Mouse (Mus musculus): ENCODE results near the gene Renbp. TPM values are rescaled to one million over a fixed set of nuclear protein-coding genes. Genes with fewer than 3 reads are reported as not detected.

Renbp gene
- 18.0 and 21.0 TPM in 2 replicates for polyA plus RNA-seq (2015; fragmentation: Nextera tagmentation; extraction: Ambion mirVana)

DNA sequence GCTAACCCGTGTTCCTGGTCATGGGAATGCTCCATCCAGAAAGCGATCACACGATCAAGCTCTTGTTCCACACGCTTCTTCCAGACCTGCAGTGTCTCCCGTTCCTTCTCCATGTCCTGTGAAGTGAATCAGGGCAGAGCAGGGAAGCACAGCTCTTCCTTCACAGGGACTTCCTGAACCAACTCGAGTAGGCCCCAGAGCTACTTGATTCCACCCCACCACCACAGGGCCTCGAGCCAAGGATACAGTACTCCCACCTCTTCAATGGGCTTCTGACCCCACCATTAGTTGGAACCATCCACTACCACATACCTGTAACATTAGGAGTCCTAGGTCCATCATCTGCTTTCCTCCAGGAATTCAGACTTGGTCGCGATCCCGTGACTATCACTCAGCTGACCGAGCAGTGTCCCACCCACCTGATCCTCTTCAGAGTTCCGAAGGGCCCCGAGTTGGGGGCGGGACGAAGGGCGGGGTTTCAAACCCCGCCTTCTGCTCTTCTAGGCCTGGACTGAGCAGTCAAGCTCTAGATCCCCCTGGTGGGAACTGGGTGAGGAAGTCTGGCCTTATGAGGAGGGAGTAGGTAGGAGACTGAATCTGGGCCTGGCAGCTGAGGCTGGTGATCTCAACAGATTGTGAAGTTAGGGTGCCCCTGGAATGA lies at the start of gene Renbp:
Gene Renbp, minus strand, starts transcription at position 449 of the 661 bp plus-strand sequence.

DNA sequence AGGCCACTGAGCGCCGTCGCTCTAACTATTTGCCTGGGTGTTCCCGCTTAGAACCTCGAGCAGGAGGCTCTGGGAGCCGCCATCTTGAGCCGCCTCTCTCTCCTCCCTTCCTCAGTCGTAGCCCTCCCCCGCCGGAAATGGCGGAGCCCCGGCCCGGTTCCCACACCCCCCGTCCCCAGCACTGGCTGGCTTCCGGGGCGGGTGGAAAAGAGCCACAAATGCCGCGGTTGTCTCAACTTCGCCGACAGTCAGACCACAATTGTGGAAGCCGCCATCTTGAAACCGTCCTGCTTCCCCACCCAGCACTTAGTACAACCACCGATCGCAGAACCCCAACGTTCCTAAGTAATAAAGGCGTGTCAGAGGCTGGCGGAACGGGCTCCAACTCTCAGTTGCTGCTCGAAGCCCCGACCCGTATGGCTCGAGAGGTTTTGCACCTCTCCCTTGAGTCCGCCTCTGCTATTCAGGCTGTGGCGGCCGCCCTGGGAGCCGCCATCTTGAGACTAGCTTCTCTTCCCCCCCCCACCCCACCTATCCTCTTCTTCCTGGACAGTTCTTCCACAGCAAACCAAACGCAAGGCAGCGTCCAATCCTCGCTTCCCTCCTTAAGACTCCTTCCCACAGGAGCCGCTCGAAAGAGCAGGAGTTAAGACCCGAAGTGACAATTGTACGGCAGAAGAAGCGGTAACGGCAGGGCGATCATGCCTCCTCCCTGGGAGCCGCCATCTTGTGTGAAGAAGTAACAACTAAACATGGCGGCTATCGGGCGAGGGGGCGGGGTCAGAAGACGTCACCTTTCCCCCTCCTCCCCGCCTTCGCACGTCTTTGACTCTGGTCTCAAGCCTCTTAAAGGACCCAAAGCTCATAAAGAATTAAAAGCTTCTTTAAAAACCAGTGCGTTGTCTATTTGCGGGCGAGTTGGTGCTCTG lies 35.9 kb upstream of the Renbp start, which contains the start of gene Hcfc1:
Gene Hcfc1, minus strand, starts transcription at position 110 of the 929 bp plus-strand sequence.

GRCm38 (mm10) chrX:73921823-73922549 lies 8.7 kb downstream of the Renbp start, which contains the start of the genes Arhgap4 and Naa10:
Gene Arhgap4 (minus strand): TSS chrX:73921870.
Gene Naa10 (minus strand): TSS chrX:73921944.

GRCm38 (mm10) chrX:73895719-73896118 lies 34.9 kb downstream of the Renbp start, which contains the start of gene L1cam:
Gene L1cam (minus strand): TSS chrX:73896105.

DNA sequence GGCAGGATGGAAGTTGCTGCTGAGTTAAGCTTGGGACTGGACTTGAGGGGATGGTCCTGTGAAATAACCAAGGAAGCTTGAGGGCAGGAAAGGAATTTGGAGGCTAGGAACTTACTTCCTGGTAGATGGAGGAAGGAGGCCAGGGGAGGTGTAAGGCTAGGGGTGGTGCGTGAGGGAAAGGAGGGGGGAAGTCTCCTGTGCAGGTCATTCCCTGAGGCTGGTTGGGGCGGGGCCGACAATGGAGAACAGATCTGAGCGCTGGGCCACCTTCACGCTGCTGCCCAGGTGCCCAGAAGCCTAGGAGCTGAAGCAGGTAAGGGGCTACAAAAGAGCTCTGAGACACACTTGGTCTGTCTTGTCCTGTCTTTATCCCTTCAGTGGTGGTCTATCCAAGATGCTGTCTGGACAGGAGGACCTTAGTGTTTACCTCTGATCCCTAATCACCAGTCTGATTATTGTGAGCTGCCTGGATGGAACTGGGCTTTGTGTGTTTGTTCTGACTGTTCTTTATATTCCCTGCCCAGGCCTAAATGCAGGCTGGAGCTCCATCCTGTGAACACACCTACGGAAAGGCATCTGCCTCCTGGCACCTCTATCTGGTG lies 39.0 kb downstream of the Renbp start, which contains the start of gene Avpr2:
Gene Avpr2, plus strand, starts transcription at position 552 of the 602 bp plus-strand sequence.

Other genes starting within 250 kb of the Renbp start
- 128 and 207 TPM in 2 replicates for gene Bcap31, start 214.7 kb downstream of the Renbp start, polyA plus RNA-seq (2015; fragmentation: Nextera tagmentation; extraction: Ambion mirVana)
- gene Abcd1, start 214.3 kb downstream of the Renbp start, polyA plus RNA-seq (2015; fragmentation: Nextera tagmentation; extraction: Ambion mirVana): 16.4 and 17.3 TPM in 2 replicates
- gene Plxnb3, start 173.8 kb downstream of the Renbp start, polyA plus RNA-seq (2015; fragmentation: Nextera tagmentation; extraction: Ambion mirVana): 1.3 and 1.6 TPM in 2 replicates
- gene Srpk3, start 156.4 kb downstream of the Renbp start, polyA plus RNA-seq (2015; fragmentation: Nextera tagmentation; extraction: Ambion mirVana): 218 and 242 TPM in 2 replicates
- gene Idh3g, start 144.0 kb downstream of the Renbp start, polyA plus RNA-seq (2015; fragmentation: Nextera tagmentation; extraction: Ambion mirVana): 282 and 317 TPM in 2 replicates
- gene Ssr4, start 143.8 kb downstream of the Renbp start, polyA plus RNA-seq (2015; fragmentation: Nextera tagmentation; extraction: Ambion mirVana): 163 and 171 TPM in 2 replicates
- gene Pdzd4, start 105.9 kb downstream of the Renbp start, polyA plus RNA-seq (2015; fragmentation: Nextera tagmentation; extraction: Ambion mirVana): 0.16 and 0.26 TPM in 2 replicates
- gene Avpr2, start 38.7 kb downstream of the Renbp start, polyA plus RNA-seq (2015; fragmentation: Nextera tagmentation; extraction: Ambion mirVana): 0.10 TPM in 1 of 2 replicates, not detected in the other
- 0.58 and 0.63 TPM in 2 replicates for gene L1cam, start 34.7 kb downstream of the Renbp start, polyA plus RNA-seq (2015; fragmentation: Nextera tagmentation; extraction: Ambion mirVana)
- gene Arhgap4, start 9.0 kb downstream of the Renbp start, polyA plus RNA-seq (2015; fragmentation: Nextera tagmentation; extraction: Ambion mirVana): 0.77 and 2.1 TPM in 2 replicates
- gene Naa10, start 8.9 kb downstream of the Renbp start, polyA plus RNA-seq (2015; fragmentation: Nextera tagmentation; extraction: Ambion mirVana): 94.8 and 99.2 TPM in 2 replicates
- gene Hcfc1, start 35.5 kb upstream of the Renbp start, polyA plus RNA-seq (2015; fragmentation: Nextera tagmentation; extraction: Ambion mirVana): 20.1 and 20.3 TPM in 2 replicates
- 37.5 and 40.1 TPM in 2 replicates for gene Irak1, start 93.1 kb upstream of the Renbp start, polyA plus RNA-seq (2015; fragmentation: Nextera tagmentation; extraction: Ambion mirVana)
- gene Opn1mw, start 196.6 kb upstream of the Renbp start, polyA plus RNA-seq (2015; fragmentation: Nextera tagmentation; extraction: Ambion mirVana): 0.79 TPM in 1 of 2 replicates, not detected in the other
- 14.6 and 14.9 TPM in 2 replicates for gene Mecp2, start 204.5 kb upstream of the Renbp start, polyA plus RNA-seq (2015; fragmentation: Nextera tagmentation; extraction: Ambion mirVana)
- gene Tex28, start 237.0 kb upstream of the Renbp start, polyA plus RNA-seq (2015; fragmentation: Nextera tagmentation; extraction: Ambion mirVana): not detected in 2 replicates
- gene Tktl1, start 246.4 kb upstream of the Renbp start, polyA plus RNA-seq (2015; fragmentation: Nextera tagmentation; extraction: Ambion mirVana): not detected in 2 replicates